ENCODE assay signal across 10 mouse cellular contexts in genomic region chr6:36818281-36819018, GRCm38 (mm10). TPM values are rescaled to one million over a fixed set of nuclear protein-coding genes. Genes with fewer than 3 reads are reported as not detected.
DNase-seq lines count a peak whose midpoint lies in the region; ATAC-seq and TF ChIP-seq lines count a peak whose summit lies in the region.
"Had no signal": no experiment of that assay in that cellular context is flagged by ENCODE, and none has a peak within 500 bp of the region (broad histone marks: within the 10 kb centered on the region; RNA-seq: fewer than 3 reads in every experiment).

No protein-coding gene starts in this region.

- H3K36me3 ChIP-seq in heart, embryonic 14.5 days (ENCODE audit: control insufficient read depth, insufficient read depth, low read length): no peaks in the 10 kb centered on the region
- no peaks in the 10 kb centered on the region for H3K36me3 ChIP-seq in heart, embryonic 10.5 days
- H3K36me3 ChIP-seq in lung, embryonic 16.5 days (ENCODE audit: control insufficient read depth, insufficient read depth, low read length): no peaks in the 10 kb centered on the region
- H3K36me3 ChIP-seq in hindbrain, embryonic 14.5 days (replicated peaks; ENCODE audit: control insufficient read depth, insufficient read depth): no peaks in the 10 kb centered on the region
- no peaks in the 10 kb centered on the region for H3K36me3 ChIP-seq in stomach, embryonic 15.5 days
- H3K36me3 ChIP-seq: liver, embryonic 13.5 days had no signal

- TF ChIP-seq POLR2A in lung, adult 2 months (IDR thresholded peaks at IDR 0.05; ENCODE audit: borderline replicate concordance, extremely low read depth, low read depth, low read length): no peak

- ATAC-seq in heart, embryonic 14.5 days (ENCODE audit: insufficient number of reproducible peaks, insufficient read depth, low FRiP score, low read depth): no peak
- peak; percentile 83 for ATAC-seq in lung, embryonic 16.5 days (ENCODE audit: low read depth)
- no peak for ATAC-seq in hindbrain, embryonic 14.5 days (ENCODE audit: low FRiP score)
- ATAC-seq in stomach, embryonic 15.5 days (ENCODE audit: insufficient read depth, low FRiP score, low read depth): peak; percentile 43
- no peak for ATAC-seq in inflammation-experienced regulatory T-cells, adult 6 months

- H3K9me3 ChIP-seq in heart, embryonic 14.5 days (ENCODE audit: control insufficient read depth, low read length): peaks cover 6% of the 10 kb centered on the region; the same call in 1 of the 2 replicates
- H3K9me3 ChIP-seq in heart, embryonic 10.5 days: no peaks in the 10 kb centered on the region
- no peaks in the 10 kb centered on the region for H3K9me3 ChIP-seq in lung, embryonic 16.5 days (ENCODE audit: control insufficient read depth, low read length)
- H3K9me3 ChIP-seq in hindbrain, embryonic 14.5 days (ENCODE audit: control insufficient read depth, low read length): no peaks in the 10 kb centered on the region
- H3K9me3 ChIP-seq in stomach, embryonic 15.5 days: no peaks in the 10 kb centered on the region
- H3K9me3 ChIP-seq: liver, embryonic 13.5 days had no signal

- WGBS in heart, embryonic 14.5 days: 72% methylated on average over 4 of the region's 4 CpGs
- WGBS in heart, embryonic 10.5 days: 74% methylated on average over 4 of the region's 4 CpGs
- 30% methylated on average over 4 of the region's 4 CpGs for WGBS in lung, embryonic 16.5 days
- WGBS in lung, adult 2 months: 56% methylated on average over 4 of the region's 4 CpGs
- 53% methylated on average over 4 of the region's 4 CpGs for WGBS in hindbrain, embryonic 14.5 days
- 27% methylated on average over 4 of the region's 4 CpGs for WGBS in stomach, embryonic 15.5 days

- 0 out of 2 replicates have a peak overlapping the region, but pooled peaks have one; percentile 1 for H3K4me2 ChIP-seq in heart, embryonic 14.5 days (ENCODE audit: low read length)
- no peak overlapping the region for H3K4me2 ChIP-seq in lung, embryonic 16.5 days (ENCODE audit: low read depth, low read length)
- no peak overlapping the region for H3K4me2 ChIP-seq in hindbrain, embryonic 14.5 days (replicated peaks)
- peak overlapping the region; percentile 3; the same call in 1 of the 2 replicates for H3K4me2 ChIP-seq in stomach, embryonic 15.5 days
- H3K4me2 ChIP-seq: liver, embryonic 13.5 days had no signal

- no peak overlapping the region for H3K9ac ChIP-seq in heart, embryonic 14.5 days (ENCODE audit: low read length)
- H3K9ac ChIP-seq in lung, embryonic 16.5 days (ENCODE audit: low read length): no peak overlapping the region
- H3K9ac ChIP-seq in hindbrain, embryonic 14.5 days: no peak overlapping the region
- no peak overlapping the region for H3K9ac ChIP-seq in stomach, embryonic 15.5 days
- H3K9ac ChIP-seq: liver, embryonic 13.5 days had no signal

- H3K27ac ChIP-seq in heart, embryonic 14.5 days (replicated peaks in 1 of 2; ENCODE audit: control insufficient read depth in 1 of 2, insufficient read depth in 1 of 2, low read depth in 2 of 2, low read length in 2 of 2): peak overlapping the region in 1 of 2 experiments; percentile 61; a peak in 2 of 4 replicates
- no peak overlapping the region for H3K27ac ChIP-seq in heart, embryonic 10.5 days
- peak overlapping the region; percentile 39 for H3K27ac ChIP-seq in lung, embryonic 16.5 days (ENCODE audit: low read length)
- H3K27ac ChIP-seq in hindbrain, embryonic 14.5 days: peak overlapping the region; percentile 71
- H3K27ac ChIP-seq in stomach, embryonic 15.5 days: peak overlapping the region; percentile 82
- H3K27ac ChIP-seq: liver, embryonic 13.5 days had no signal

- H3K4me1 ChIP-seq in heart, embryonic 14.5 days (ENCODE audit: control insufficient read depth in 2 of 2, insufficient read depth in 2 of 2, low read length in 2 of 2): peaks cover 0 to 15% of the 10 kb centered on the region in 2 experiments; a peak in 2 of 4 replicates
- H3K4me1 ChIP-seq in heart, embryonic 10.5 days: 0 out of 2 replicates have a peak, but pooled peaks cover 2% of the 10 kb centered on the region
- peaks cover 17% of the 10 kb centered on the region for H3K4me1 ChIP-seq in lung, embryonic 16.5 days (replicated peaks; ENCODE audit: control insufficient read depth, insufficient read depth, low read length)
- no peaks in the 10 kb centered on the region; the same call in 1 of the 2 replicates for H3K4me1 ChIP-seq in lung, adult 2 months (ENCODE audit: control insufficient read depth, insufficient read depth, low read length)
- H3K4me1 ChIP-seq in hindbrain, embryonic 14.5 days (replicated peaks; ENCODE audit: control insufficient read depth, insufficient read depth, low read length): peaks cover 5% of the 10 kb centered on the region; the same call in 1 of the 2 replicates
- H3K4me1 ChIP-seq in stomach, embryonic 15.5 days: peaks cover 4% of the 10 kb centered on the region; the same call in 1 of the 2 replicates
- H3K4me1 ChIP-seq: liver, embryonic 13.5 days had no signal

- H3K27me3 ChIP-seq in heart, embryonic 14.5 days (ENCODE audit: control insufficient read depth, insufficient read depth, low read length): no peaks in the 10 kb centered on the region
- no peaks in the 10 kb centered on the region for H3K27me3 ChIP-seq in heart, embryonic 10.5 days (ENCODE audit: insufficient read depth, poor library complexity, severe bottlenecking)
- H3K27me3 ChIP-seq in lung, embryonic 16.5 days (ENCODE audit: control insufficient read depth, insufficient read depth, low read depth, low read length): peaks cover 8% of the 10 kb centered on the region; the same call in 1 of the 2 replicates
- no peaks in the 10 kb centered on the region for H3K27me3 ChIP-seq in hindbrain, embryonic 14.5 days (ENCODE audit: control insufficient read depth, insufficient read depth, low read length)
- H3K27me3 ChIP-seq in stomach, embryonic 15.5 days (replicated peaks): no peaks in the 10 kb centered on the region
- H3K27me3 ChIP-seq: liver, embryonic 13.5 days had no signal

- no peak for DNase-seq in heart, embryonic 10.5 days (ENCODE audit: low spot score)
- DNase-seq in lung, adult 2 months: no peak
- no peak for DNase-seq in hindbrain, embryonic 14.5 days (ENCODE audit: low spot score)
- DNase-seq in ovary, postnatal 14 days (ENCODE audit: low spot score): no peak
- DNase-seq: liver, embryonic 13.5 days; thymus, postnatal 25 days had no signal

- no peak for TF ChIP-seq CTCF in lung, adult 2 months (IDR thresholded peaks at IDR 0.05; ENCODE audit: insufficient read depth, low read length)

- H3K4me3 ChIP-seq in heart, embryonic 14.5 days (ENCODE audit: control insufficient read depth in 1 of 2, insufficient read depth in 1 of 2, low read depth in 1 of 2, low read length in 2 of 2): no peak overlapping the region
- no peak overlapping the region for H3K4me3 ChIP-seq in heart, embryonic 10.5 days
- no peak overlapping the region for H3K4me3 ChIP-seq in lung, embryonic 16.5 days (ENCODE audit: low read length)
- no peak overlapping the region for H3K4me3 ChIP-seq in lung, adult 2 months (replicated peaks; ENCODE audit: extremely low read depth, low read depth, low read length)
- H3K4me3 ChIP-seq in hindbrain, embryonic 14.5 days (replicated peaks; ENCODE audit: low read length): no peak overlapping the region
- H3K4me3 ChIP-seq in stomach, embryonic 15.5 days (replicated peaks): no peak overlapping the region
- H3K4me3 ChIP-seq: liver, embryonic 13.5 days had no signal

RNA-seq across cellular contexts. Expression of gene Ptn, which starts 8.4 kb away (rescaled TPM):
- 304 and 395 TPM in 2 replicates for polyA plus RNA-seq in heart, embryonic 14.5 days (2014; fragmentation: Nextera tagmentation; extraction: Ambion mirVana)
- 143 and 358 TPM in 2 replicates for polyA plus RNA-seq in heart, embryonic 10.5 days (2016; fragmentation: Nextera tagmentation; extraction: Ambion mirVana)
- polyA plus RNA-seq in lung, embryonic 16.5 days (2015; fragmentation: Nextera tagmentation; extraction: Ambion mirVana): 115 and 134 TPM in 2 replicates
- 0.48 and 1.1 TPM in 2 replicates for polyA plus RNA-seq in lung, adult 2 months (2012; rRNA removed)
- polyA plus RNA-seq in hindbrain, embryonic 14.5 days (2014; fragmentation: Nextera tagmentation; extraction: Ambion mirVana): 732 and 771 TPM in 2 replicates
- polyA plus RNA-seq in stomach, embryonic 15.5 days (2015; fragmentation: Nextera tagmentation; extraction: Ambion mirVana): 390 and 437 TPM in 2 replicates
- polyA plus RNA-seq in inflammation-experienced regulatory T-cells, adult 6 months (2017; shearing (Covaris generic)): under 1 TPM in 1 of 3 experiments, not detected in 2; 0.38 TPM

Comparison
In these comparisons a context has a peak if more than half of its experiments do, and no peak if none do; other contexts are left out.
1. RNA of gene Ptn, which starts 8.4 kb away (polyA plus RNA-seq): 732 to 771 TPM in hindbrain, embryonic 14.5 days, 304 to 395 TPM in heart, embryonic 14.5 days, 390 to 437 TPM in stomach, embryonic 15.5 days, 143 to 358 TPM in heart, embryonic 10.5 days and 115 to 134 TPM in lung, embryonic 16.5 days; 0.48 to 1.1 TPM in lung, adult 2 months and 0.38 TPM in inflammation-experienced regulatory T-cells, adult 6 months; every median in the first group is over 10 times any median in the second.
2. ATAC-seq: peak in lung, embryonic 16.5 days (single experiment) and stomach, embryonic 15.5 days (single experiment); none in heart, embryonic 14.5 days (single experiment), hindbrain, embryonic 14.5 days (single experiment) and inflammation-experienced regulatory T-cells, adult 6 months (single experiment).
3. H3K4me2 ChIP-seq: peak in heart, embryonic 14.5 days (single experiment) and stomach, embryonic 15.5 days (single experiment); none in lung, embryonic 16.5 days (single experiment) and hindbrain, embryonic 14.5 days (single experiment).